Mouse (Mus musculus) megakaryocyte, embryonic 14.5 days (primary cell): ENCODE results near the gene D13Ertd608e. TPM values are rescaled to one million over a fixed set of nuclear protein-coding genes. Genes with fewer than 3 reads are reported as not detected.
"Not testable (repeated sequence)": the region's sequence is repeated elsewhere in the genome, so short reads cannot be mapped to it uniquely, and the experiment has no call there.

Experiments used
- H3K27me3 ChIP-seq: replicated peaks from 2 replicates; pipeline ENCODE3; 2012; ENCODE audit warnings: inconsistent platforms
- H3K36me3 ChIP-seq: replicated peaks from 2 replicates; pipeline ENCODE3; 2012; ENCODE audit warnings: low read length, inconsistent platforms, mixed read lengths
- H3K4me1 ChIP-seq: 2 replicates; pipeline ENCODE4 v1.6.1; 2012; ENCODE audit warnings: inconsistent platforms
- H3K4me3 ChIP-seq: replicated peaks from 2 replicates; pipeline ENCODE3; 2012; ENCODE audit warnings: moderate library complexity, mild to moderate bottlenecking, inconsistent platforms
- H3K9me3 ChIP-seq: 2 replicates; pipeline ENCODE4 v1.6.1; 2012; ENCODE audit warnings: inconsistent platforms
- FLI1 ChIP-seq: IDR thresholded peaks from 2 replicates; pipeline ENCODE4 v1.6.1; 2012; ENCODE audit warnings: low read length, inconsistent platforms, mixed read lengths
- GATA1 ChIP-seq: IDR thresholded peaks from 3 replicates; pipeline ENCODE4 v1.6.1; 2012; ENCODE audit warnings: mixed read lengths, low read length, inconsistent platforms, borderline replicate concordance
- polyA plus RNA-seq: library from polyadenylated mRNA; stranded (reverse); fragments of >175 nt; gene quantifications from 2 replicates; pipeline ENCODE4 v1.2.3, GENCODE M21; 2012; ENCODE audit warnings: low replicate concordance; ENCODE audit not compliant: insufficient read depth

The D13Ertd608e gene
- polyA plus RNA-seq, 1 experiment, result not detected

- H3K36me3 ChIP-seq, result no peaks in the 10 kb centered on the region
Measured at GRCm38 (mm10) chr13:119817579-119818206, 18.1 kb upstream of the D13Ertd608e start.

GRCm38 (mm10) chr13:119830116-119830515, 5.7 kb upstream of the D13Ertd608e start, which contains the start of gene AF067063:
AF067063 (minus strand) TSS chr13:119830216.
- H3K27me3 ChIP-seq, H3K4me1 ChIP-seq, H3K4me3 ChIP-seq, H3K9me3 ChIP-seq, H3K36me3 ChIP-seq: not testable (repeated sequence)

More at GRCm38 (mm10) chr13:119817579-119818206, 18.1 kb upstream of the D13Ertd608e start:
- no peak overlapping the region for H3K4me3 ChIP-seq
- TF ChIP-seq FLI1 (no peak), GATA1 (no peak)
- no peaks in the 10 kb centered on the region for H3K4me1 ChIP-seq
- no peaks in the 10 kb centered on the region for H3K9me3 ChIP-seq
- H3K27me3 ChIP-seq, result peaks cover 1% of the 10 kb centered on the region

DNA sequence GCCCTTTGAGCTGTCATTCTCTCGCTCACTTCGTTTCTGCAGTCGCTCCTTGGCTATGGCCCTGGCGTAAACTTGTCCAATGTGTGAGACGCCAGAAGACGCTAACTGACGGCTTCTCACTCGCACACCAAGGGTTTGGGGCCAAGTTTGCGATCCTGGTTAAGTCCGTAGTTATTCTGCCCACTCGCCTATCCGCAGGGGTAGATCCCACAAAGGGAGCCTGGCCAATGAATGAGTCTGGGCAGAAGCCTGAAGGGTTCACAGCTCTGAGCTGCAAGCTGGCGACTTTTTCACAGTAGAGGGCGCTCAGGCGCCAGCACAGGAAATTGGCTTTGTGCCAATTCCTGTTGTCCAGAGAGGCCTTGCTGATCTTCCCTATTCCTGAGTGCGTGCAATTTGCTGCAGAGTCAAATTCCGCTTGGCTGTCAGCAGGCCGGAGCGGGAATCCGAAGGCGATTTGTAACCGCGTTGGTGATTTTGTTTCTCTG, 562 bp downstream of the D13Ertd608e start:
- H3K27me3 ChIP-seq, H3K4me1 ChIP-seq, H3K36me3 ChIP-seq, H3K9me3 ChIP-seq: not testable (repeated sequence)
- H3K4me3 ChIP-seq, result peak overlapping the region; percentile 85

- H3K4me3 ChIP-seq, result not testable (repeated sequence)
Measured at GRCm38 (mm10) chr13:119837719-119838337, 2.0 kb downstream of the D13Ertd608e start.

GRCm38 (mm10) chr13:119839982-119840381, 4.2 kb downstream of the D13Ertd608e start:
- H3K4me3 ChIP-seq, H3K36me3 ChIP-seq, H3K27me3 ChIP-seq, H3K4me1 ChIP-seq, H3K9me3 ChIP-seq: not testable (repeated sequence)

More at GRCm38 (mm10) chr13:119837719-119838337, 2.0 kb downstream of the D13Ertd608e start:
- not testable (repeated sequence) for H3K27me3 ChIP-seq, H3K9me3 ChIP-seq, H3K4me1 ChIP-seq, H3K36me3 ChIP-seq

GRCm38 (mm10) chr13:119862399-119862798, 26.6 kb downstream of the D13Ertd608e start:
- not testable (repeated sequence) for H3K36me3 ChIP-seq, H3K4me1 ChIP-seq, H3K27me3 ChIP-seq, H3K4me3 ChIP-seq, H3K9me3 ChIP-seq

DNA sequence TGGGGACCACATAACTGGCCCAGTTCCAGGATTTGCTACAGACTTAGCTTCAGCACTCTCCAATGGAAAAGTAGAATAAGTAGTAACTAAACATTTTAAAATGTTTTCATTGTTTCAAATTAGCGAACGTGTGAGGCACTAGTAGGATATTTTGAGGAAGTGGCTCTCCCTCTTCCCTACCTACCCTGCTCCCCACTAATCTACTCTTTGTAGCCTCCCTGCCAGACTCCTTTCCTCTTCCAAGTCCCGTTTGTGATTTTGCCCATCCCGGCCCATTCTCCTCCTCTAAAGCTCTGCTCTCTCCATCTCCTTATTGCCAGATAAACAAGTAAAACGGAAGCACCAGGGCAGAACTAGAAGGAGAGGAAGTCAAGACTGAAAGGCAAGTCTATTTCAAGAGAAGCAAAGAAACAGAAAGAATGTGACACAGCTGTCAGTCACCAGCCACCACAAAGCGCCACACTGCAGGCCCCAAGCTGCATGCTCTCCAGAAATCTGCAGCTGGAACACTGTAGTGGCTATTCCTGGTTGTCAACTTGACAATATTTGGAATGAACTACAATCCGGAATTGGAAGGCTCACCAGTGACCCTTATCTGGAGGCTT, 28.7 kb downstream of the D13Ertd608e start:
- not testable (repeated sequence) for H3K27me3 ChIP-seq, H3K36me3 ChIP-seq, H3K9me3 ChIP-seq, H3K4me1 ChIP-seq, H3K4me3 ChIP-seq

DNA sequence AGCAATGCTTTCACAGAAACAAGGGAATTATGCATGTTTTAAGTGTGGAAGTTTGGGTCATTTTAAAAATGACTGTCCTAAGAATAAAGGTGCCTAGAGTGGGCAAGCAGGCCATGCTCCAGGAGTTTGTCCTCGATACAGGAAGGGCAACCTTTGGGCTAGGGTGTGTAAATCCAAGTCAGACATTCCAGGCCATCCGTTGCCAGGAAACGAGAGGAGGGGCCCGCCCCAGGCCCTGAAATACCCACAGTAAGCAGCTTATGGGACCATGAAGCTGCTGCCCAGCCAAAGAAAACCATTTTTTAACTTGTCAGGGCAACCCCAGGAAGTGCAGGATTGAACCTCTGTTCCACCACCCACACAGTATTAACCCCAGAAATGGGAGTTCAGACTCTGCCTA, 51.1 kb downstream of the D13Ertd608e start:
- H3K4me1 ChIP-seq, H3K36me3 ChIP-seq, H3K27me3 ChIP-seq, H3K4me3 ChIP-seq, H3K9me3 ChIP-seq: not testable (repeated sequence)

DNA sequence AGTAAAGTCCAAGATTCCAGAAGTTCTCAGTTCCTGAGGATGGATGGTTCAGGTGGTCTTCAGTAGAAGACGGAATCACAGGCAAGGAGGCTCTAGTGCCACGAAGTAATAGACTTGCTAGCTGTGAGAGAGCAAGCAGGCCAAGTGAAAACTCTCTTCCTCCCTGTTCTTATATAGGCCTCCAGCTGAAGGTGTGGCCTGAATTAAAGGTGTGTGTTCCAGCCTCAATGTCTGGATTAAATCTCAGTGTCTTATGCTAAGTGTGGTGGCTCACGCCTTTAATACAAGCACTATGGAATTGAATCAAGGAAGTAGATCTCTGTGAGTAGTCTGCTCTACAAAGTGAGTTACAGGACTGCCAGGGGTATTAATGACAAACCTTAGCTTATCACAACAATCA, 58.9 kb downstream of the D13Ertd608e start, which contains the start of gene Tcstv1:
TSS of gene Tcstv1 (minus strand) at position 101 of the 400 bp plus-strand sequence.
- not testable (repeated sequence) for H3K4me3 ChIP-seq, H3K36me3 ChIP-seq, H3K27me3 ChIP-seq, H3K9me3 ChIP-seq, H3K4me1 ChIP-seq

Other genes starting within 250 kb of the D13Ertd608e start
- gene Ccl28, start 212.2 kb upstream of the D13Ertd608e start, polyA plus RNA-seq, result not detected in 2 replicates
- gene Hmgcs1, start 145.6 kb upstream of the D13Ertd608e start, polyA plus RNA-seq, result 5.2 and 20.7 TPM in 2 replicates
- gene Nim1k, start 80.1 kb upstream of the D13Ertd608e start, polyA plus RNA-seq, result 0.23 TPM in 1 of 2 replicates, not detected in the other
- 9.9 and 24.6 TPM in 2 replicates for gene Zfp131, start 45.1 kb upstream of the D13Ertd608e start, polyA plus RNA-seq
- gene AF067063, start 5.8 kb upstream of the D13Ertd608e start, polyA plus RNA-seq, result not detected in 2 replicates
- gene Tcstv1, start 58.8 kb downstream of the D13Ertd608e start, polyA plus RNA-seq, result not detected in 2 replicates
- gene Gm21761, start 93.3 kb downstream of the D13Ertd608e start, polyA plus RNA-seq, result not detected in 2 replicates
- not detected in 2 replicates for gene B020031M17Rik, start 114.8 kb downstream of the D13Ertd608e start, polyA plus RNA-seq
- gene Gm36079, start 191.0 kb downstream of the D13Ertd608e start, polyA plus RNA-seq, result not detected in 2 replicates
- gene Gm21188, start 216.2 kb downstream of the D13Ertd608e start, polyA plus RNA-seq, result 9.4 TPM in 1 of 2 replicates, not detected in the other